Mouse (Mus musculus): ENCODE measurements around the gene Prr22. TPM values are rescaled to one million over a fixed set of nuclear protein-coding genes. Genes with fewer than 3 reads are reported as not detected.

Gene Prr22
- polyA plus RNA-seq, 2 experiments: 0.58 to 4.5 TPM

DNA sequence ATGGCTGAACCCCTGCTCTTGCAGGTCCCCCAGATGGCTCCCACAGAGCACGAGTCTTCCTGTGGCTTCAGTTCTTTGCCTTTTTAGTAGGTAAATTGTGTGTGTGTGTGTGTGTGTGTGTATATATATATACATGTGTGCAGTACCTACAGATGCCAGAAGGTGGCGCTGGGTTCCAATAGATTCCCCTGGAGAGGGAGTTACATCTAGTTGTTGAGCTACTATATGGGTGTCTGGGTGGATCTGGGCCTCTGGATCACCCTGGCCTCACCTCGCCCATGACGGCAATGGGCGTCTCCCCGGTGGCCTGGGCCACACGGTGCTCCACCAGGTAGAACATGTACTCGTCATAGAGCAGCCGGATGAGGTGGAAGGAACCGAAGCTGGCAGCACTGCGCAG lies 7.5 kb downstream of the Prr22 start:
- no peak for DNase-seq (ENCODE audit: low spot score)
- Histone ChIP-seq H3K4me3 (replicated peaks; ENCODE audit: low read length) (no peak overlapping the region), H3K4me1 (ENCODE audit: control insufficient read depth, insufficient read depth, low read length) (no peaks in the 10 kb centered on the region), H3K4me2 (replicated peaks; ENCODE audit: low read depth, low read length, severe bottlenecking) (no peak overlapping the region), H3K27me3 (ENCODE audit: control insufficient read depth, insufficient read depth, low read length) (no peaks in the 10 kb centered on the region), H3K9me3 (ENCODE audit: control insufficient read depth, low read length) (0 out of 2 replicates have a peak, but pooled peaks cover 6% of the 10 kb centered on the region), H3K27ac (replicated peaks; ENCODE audit: low read depth, low read length) (no peak overlapping the region), H3K36me3 (ENCODE audit: control insufficient read depth, insufficient read depth, low read length) (peaks cover 6% of the 10 kb centered on the region; the same call in 1 of the 2 replicates), H3K9ac (ENCODE audit: low read depth, low read length, severe bottlenecking) (no peak overlapping the region)
- 94% methylated on average over 11 of the region's 11 CpGs for WGBS
- no peak for TF ChIP-seq POLR2A (IDR thresholded peaks at IDR 0.05; ENCODE audit: borderline replicate concordance, extremely low read depth, insufficient read depth, insufficient read length)
- no peak for ATAC-seq (ENCODE audit: low FRiP score, low read depth)

DNA sequence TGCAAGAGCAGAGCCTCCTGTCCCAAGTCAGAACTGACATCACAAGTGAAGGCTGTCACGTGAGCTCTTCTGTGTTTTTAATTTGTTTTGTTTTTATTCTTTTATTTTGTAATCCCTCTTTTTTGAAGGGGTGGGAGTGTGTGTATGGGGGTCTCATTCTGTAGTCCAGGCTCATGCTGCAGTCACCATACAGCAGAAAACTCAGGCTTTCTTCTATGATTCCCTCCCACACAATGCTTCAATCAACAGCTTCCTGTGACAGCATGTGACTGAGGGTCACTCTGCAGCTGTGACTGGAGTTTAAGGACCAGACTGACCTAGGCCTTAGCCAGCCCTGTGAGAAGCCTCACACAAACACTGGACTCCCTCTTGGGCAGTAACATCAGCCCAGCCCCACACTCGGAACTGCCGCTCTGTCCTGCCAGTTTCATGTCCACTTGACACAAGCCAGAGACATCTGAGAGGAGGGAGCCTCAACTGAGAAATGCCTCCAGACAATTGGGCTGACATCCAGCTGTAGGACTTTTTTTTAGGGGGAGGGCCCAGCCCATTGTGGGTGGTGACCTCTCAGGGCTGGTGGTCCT lies 8.8 kb downstream of the Prr22 start:
- TF ChIP-seq POLR2A (IDR thresholded peaks at IDR 0.05; ENCODE audit: borderline replicate concordance, extremely low read depth, insufficient read depth, insufficient read length): no peak
- no peak for DNase-seq (ENCODE audit: low spot score)
- Histone ChIP-seq H3K9ac (ENCODE audit: low read depth, low read length, severe bottlenecking) (no peak overlapping the region), H3K4me2 (replicated peaks; ENCODE audit: low read depth, low read length, severe bottlenecking) (no peak overlapping the region), H3K27me3 (ENCODE audit: control insufficient read depth, insufficient read depth, low read length) (no peaks in the 10 kb centered on the region), H3K27ac (replicated peaks; ENCODE audit: low read depth, low read length) (no peak overlapping the region), H3K4me3 (replicated peaks; ENCODE audit: low read length) (no peak overlapping the region), H3K9me3 (ENCODE audit: control insufficient read depth, low read length) (0 out of 2 replicates have a peak, but pooled peaks cover 6% of the 10 kb centered on the region), H3K36me3 (ENCODE audit: control insufficient read depth, insufficient read depth, low read length) (peaks cover 6% of the 10 kb centered on the region; the same call in 1 of the 2 replicates), H3K4me1 (ENCODE audit: control insufficient read depth, insufficient read depth, low read length) (no peaks in the 10 kb centered on the region)
- WGBS: 33% methylated on average over 3 of the region's 3 CpGs
- ATAC-seq (ENCODE audit: low FRiP score, low read depth): no peak; the same call in 1 of the 2 replicates

DNA sequence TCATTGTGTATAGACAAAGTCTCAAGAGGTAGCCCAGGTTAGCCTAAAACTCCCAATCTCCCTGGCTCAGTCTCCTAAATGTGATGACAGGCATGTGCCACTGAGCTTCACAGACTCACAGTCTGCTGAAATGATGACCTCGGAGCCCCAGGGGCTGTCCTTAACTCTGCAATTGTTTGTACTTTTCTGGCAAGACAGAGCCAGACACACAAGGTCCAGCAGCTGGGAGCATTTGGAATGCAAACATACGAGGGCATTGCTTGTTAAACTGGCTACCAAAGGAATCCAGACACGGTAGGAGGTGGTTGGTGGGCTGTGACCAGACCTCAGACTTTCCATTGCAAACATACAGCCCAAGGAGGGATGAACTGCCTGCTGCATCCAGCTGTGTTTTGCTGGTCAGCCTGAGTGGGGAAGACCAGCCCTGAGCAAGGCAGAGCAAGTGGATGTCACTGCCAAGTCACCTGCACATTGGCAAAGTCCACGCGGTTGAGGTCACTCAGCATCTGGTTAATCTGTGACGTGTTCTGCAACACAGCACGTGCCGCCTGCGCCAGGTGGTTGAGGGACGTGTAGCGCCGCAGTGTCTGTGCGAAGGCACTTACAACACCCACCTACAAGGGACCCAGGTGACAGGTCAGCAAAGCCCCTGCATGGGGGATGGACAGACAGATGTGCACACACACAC lies 10.4 kb downstream of the Prr22 start:
- no peak for TF ChIP-seq POLR2A (IDR thresholded peaks at IDR 0.05; ENCODE audit: borderline replicate concordance, extremely low read depth, insufficient read depth, insufficient read length)

DNA sequence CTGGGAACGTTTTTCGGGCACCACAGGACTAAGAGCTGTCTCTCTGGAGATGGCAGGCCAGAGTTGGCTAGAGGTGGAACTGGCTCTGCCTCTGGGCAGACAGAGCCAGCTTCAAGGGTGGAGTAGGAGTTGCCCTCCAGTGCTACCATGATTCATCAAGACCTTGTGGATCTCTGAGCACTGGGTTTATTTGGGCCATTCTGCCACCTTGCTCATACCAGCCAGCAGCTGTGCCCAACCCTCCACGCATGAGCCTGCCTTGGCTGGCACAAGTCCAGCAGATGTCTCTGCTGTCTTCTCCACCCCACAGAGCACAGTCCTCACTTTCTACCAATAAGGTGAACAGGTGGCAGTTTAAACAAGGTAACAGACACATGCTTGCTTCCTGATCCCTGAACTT lies 18.8 kb downstream of the Prr22 start:
- Histone ChIP-seq H3K27me3 (ENCODE audit: control insufficient read depth, insufficient read depth, low read length) (no peaks in the 10 kb centered on the region), H3K36me3 (ENCODE audit: control insufficient read depth, insufficient read depth, low read length) (no peaks in the 10 kb centered on the region), H3K9ac (ENCODE audit: low read depth, low read length, severe bottlenecking) (no peak overlapping the region), H3K4me2 (replicated peaks; ENCODE audit: low read depth, low read length, severe bottlenecking) (no peak overlapping the region), H3K4me3 (replicated peaks; ENCODE audit: low read length) (no peak overlapping the region), H3K9me3 (ENCODE audit: control insufficient read depth, low read length) (no peaks in the 10 kb centered on the region), H3K27ac (replicated peaks; ENCODE audit: low read depth, low read length) (no peak overlapping the region), H3K4me1 (ENCODE audit: control insufficient read depth, insufficient read depth, low read length) (no peaks in the 10 kb centered on the region)
- ATAC-seq (ENCODE audit: low FRiP score, low read depth): no peak
- no peak for DNase-seq (ENCODE audit: low spot score)
- no peak for TF ChIP-seq POLR2A (IDR thresholded peaks at IDR 0.05; ENCODE audit: borderline replicate concordance, extremely low read depth, insufficient read depth, insufficient read length)
- 59% methylated on average over 3 of the region's 3 CpGs for WGBS

More for the DNA sequence above, 10.4 kb downstream of the Prr22 start:
- ATAC-seq (ENCODE audit: low FRiP score, low read depth) (no peak), DNase-seq (ENCODE audit: low spot score) (no peak)
- H3K4me3 ChIP-seq (replicated peaks; ENCODE audit: low read length): no peak overlapping the region
- H3K36me3 ChIP-seq (ENCODE audit: control insufficient read depth, insufficient read depth, low read length): peaks cover 6% of the 10 kb centered on the region; the same call in 1 of the 2 replicates
- H3K4me1 ChIP-seq (ENCODE audit: control insufficient read depth, insufficient read depth, low read length): no peaks in the 10 kb centered on the region
- 0 out of 2 replicates have a peak, but pooled peaks cover 6% of the 10 kb centered on the region for H3K9me3 ChIP-seq (ENCODE audit: control insufficient read depth, low read length)
- H3K27ac ChIP-seq (replicated peaks; ENCODE audit: low read depth, low read length): no peak overlapping the region
- H3K4me2 ChIP-seq (replicated peaks; ENCODE audit: low read depth, low read length, severe bottlenecking): no peak overlapping the region
- H3K9ac ChIP-seq (ENCODE audit: low read depth, low read length, severe bottlenecking): no peak overlapping the region
- no peaks in the 10 kb centered on the region for H3K27me3 ChIP-seq (ENCODE audit: control insufficient read depth, insufficient read depth, low read length)
- WGBS: 83% methylated on average over 13 of the region's 13 CpGs

DNA sequence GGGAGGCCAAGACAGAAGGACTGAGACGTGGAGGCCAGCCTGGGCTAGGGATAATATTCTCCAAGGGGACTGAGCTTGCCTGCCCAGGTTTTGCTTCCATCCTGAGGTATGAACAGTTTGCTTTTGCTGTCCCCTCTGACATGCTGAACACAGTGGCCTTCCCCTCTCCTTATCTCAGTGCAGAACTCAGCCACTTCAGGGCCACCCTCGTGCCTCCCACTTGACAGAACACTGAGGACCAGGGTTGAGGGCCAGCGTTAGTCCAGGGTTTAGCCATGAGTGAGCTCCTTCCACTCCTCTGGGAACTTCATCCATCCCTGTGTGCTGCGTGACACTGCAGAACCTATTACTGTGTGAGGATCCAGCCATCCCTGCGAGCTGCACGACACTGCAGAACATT lies 19.2 kb downstream of the Prr22 start:
- DNase-seq (ENCODE audit: low spot score): no peak
- 80% methylated on average over 6 of the region's 6 CpGs for WGBS
- no peaks in the 10 kb centered on the region for H3K4me1 ChIP-seq (ENCODE audit: control insufficient read depth, insufficient read depth, low read length)
- H3K9ac ChIP-seq (ENCODE audit: low read depth, low read length, severe bottlenecking): no peak overlapping the region
- no peak for TF ChIP-seq POLR2A (IDR thresholded peaks at IDR 0.05; ENCODE audit: borderline replicate concordance, extremely low read depth, insufficient read depth, insufficient read length)
- H3K36me3 ChIP-seq (ENCODE audit: control insufficient read depth, insufficient read depth, low read length): no peaks in the 10 kb centered on the region
- no peaks in the 10 kb centered on the region for H3K27me3 ChIP-seq (ENCODE audit: control insufficient read depth, insufficient read depth, low read length)
- ATAC-seq (ENCODE audit: low FRiP score, low read depth): no peak
- H3K4me2 ChIP-seq (replicated peaks; ENCODE audit: low read depth, low read length, severe bottlenecking): no peak overlapping the region
- no peak overlapping the region for H3K4me3 ChIP-seq (replicated peaks; ENCODE audit: low read length)
- H3K27ac ChIP-seq (replicated peaks; ENCODE audit: low read depth, low read length): no peak overlapping the region
- H3K9me3 ChIP-seq (ENCODE audit: control insufficient read depth, low read length): no peaks in the 10 kb centered on the region
